Mouse (Mus musculus) adrenal gland, postnatal 36 days (tissue): Measurements from ENCODE around the gene Epb41l2. TPM values are rescaled to one million over a fixed set of nuclear protein-coding genes. Genes with fewer than 3 reads are reported as not detected.

Experiments
- DNase-seq, 2 experiments: peaks; one replicate each; pipeline ENCODE4 v3.0.0; 2021; ENCODE audit warnings: mixed read lengths in 1 of 2
- long read RNA-seq, 2 experiments: library from polyadenylated mRNA; stranded (forward); transcript quantifications; one replicate each; pipeline ENCODE4 v2.0.0; 2021; ENCODE audit warnings: borderline sequencing depth in 2 of 2
- total RNA-seq, 2 experiments: library from RNA; stranded (reverse); gene quantifications; 2 replicates each; pipeline ENCODE4 v1.2.3; 2021

Epb41l2 gene
- total RNA-seq: 10 to 100 TPM; 61.3 to 71.6 TPM
- long read RNA-seq, experiment 1, full-length matches to known transcripts: 1 of 6 reads
- long read RNA-seq, experiment 1, partial matches to known transcripts: 2 of 6 reads
- long read RNA-seq, experiment 1, other reads (novel, unspliced or antisense): 3 of 6 reads
- long read RNA-seq, experiment 2, partial matches to known transcripts: 2 of 2 reads
- long read RNA-seq, experiment 2, other reads (novel, unspliced or antisense): 0 of 2 reads

- DNase-seq: peak; percentile 96 to 98
Measured at GRCm38 (mm10) chr10:25359208-25359958, at the start of gene Epb41l2. Gene Epb41l2, plus strand, starts transcription at chr10:25359798.

GRCm38 (mm10) chr10:25309996-25310395 lies 49.6 kb upstream of the Epb41l2 start:
- peak in 1 of 2 experiments; percentile 10 for DNase-seq

- DNase-seq: peak in 1 of 2 experiments; percentile 28
Measured at GRCm38 (mm10) chr10:25310736-25311135, 48.9 kb upstream of the Epb41l2 start.

GRCm38 (mm10) chr10:25311554-25312212 lies 47.9 kb upstream of the Epb41l2 start:
- DNase-seq: no peak

GRCm38 (mm10) chr10:25313856-25314584 lies 45.6 kb upstream of the Epb41l2 start:
- DNase-seq: peak in 1 of 2 experiments; percentile 5

GRCm38 (mm10) chr10:25317665-25318064 lies 41.9 kb upstream of the Epb41l2 start:
- DNase-seq: no peak

GRCm38 (mm10) chr10:25318405-25318804 lies 41.2 kb upstream of the Epb41l2 start:
- DNase-seq: no peak

GRCm38 (mm10) chr10:25319531-25319930 lies 40.1 kb upstream of the Epb41l2 start:
- DNase-seq: no peak

GRCm38 (mm10) chr10:25321198-25321597 lies 38.4 kb upstream of the Epb41l2 start:
- no peak for DNase-seq

- DNase-seq: peak in 1 of 2 experiments; percentile 24
Measured at GRCm38 (mm10) chr10:25325690-25326089, 33.9 kb upstream of the Epb41l2 start.

- DNase-seq: no peak
Measured at GRCm38 (mm10) chr10:25327511-25327910, 32.1 kb upstream of the Epb41l2 start.

- DNase-seq: no peak
Measured at GRCm38 (mm10) chr10:25330094-25330493, 29.5 kb upstream of the Epb41l2 start.

- DNase-seq: no peak
Measured at GRCm38 (mm10) chr10:25331321-25332049, 28.1 kb upstream of the Epb41l2 start.

- no peak for DNase-seq
Measured at GRCm38 (mm10) chr10:25333390-25334079, 26.1 kb upstream of the Epb41l2 start.

- DNase-seq: no peak
Measured at GRCm38 (mm10) chr10:25340675-25341074, 18.9 kb upstream of the Epb41l2 start.

- DNase-seq: no peak
Measured at GRCm38 (mm10) chr10:25342801-25343200, 16.8 kb upstream of the Epb41l2 start.

GRCm38 (mm10) chr10:25353941-25354340 lies 5.7 kb upstream of the Epb41l2 start:
- no peak for DNase-seq

- no peak for DNase-seq
Measured at GRCm38 (mm10) chr10:25354390-25354789, 5.2 kb upstream of the Epb41l2 start.

GRCm38 (mm10) chr10:25359959-25360811 lies 587 bp downstream of the Epb41l2 start:
- DNase-seq: peak; percentile 22 to 49

- DNase-seq: no peak
Measured at GRCm38 (mm10) chr10:25362235-25362634, 2.6 kb downstream of the Epb41l2 start.
